Mouse (Mus musculus) kidney, adult 2 months (tissue): ENCODE measurements around the gene Fabp2. TPM values are rescaled to one million over a fixed set of nuclear protein-coding genes. Genes with fewer than 3 reads are reported as not detected.

ENCODE experiments used
- DNase-seq: peaks from one replicate; pipeline ENCODE4 v3.0.0; 2021
- H3K27ac ChIP-seq: fragments of 200-500 bp; 2 replicates; pipeline ENCODE4 v1.5.1; 2012; ENCODE audit warnings: low read depth, low read length, control low read depth, inconsistent platforms; ENCODE audit not compliant: insufficient read depth
- H3K27me3 ChIP-seq: fragments of 200-500 bp; replicated peaks from 2 replicates; pipeline ENCODE4 v1.6.1; 2012; ENCODE audit warnings: mild to moderate bottlenecking, moderate library complexity, low read length, inconsistent platforms; ENCODE audit not compliant: control insufficient read depth, insufficient read depth
- H3K36me3 ChIP-seq: fragments of 200-500 bp; 2 replicates; pipeline ENCODE4 v1.6.1; 2012; ENCODE audit warnings: mild to moderate bottlenecking, moderate library complexity, low read length, inconsistent platforms; ENCODE audit not compliant: control insufficient read depth, insufficient read depth
- H3K4me1 ChIP-seq: fragments of 200-500 bp; 2 replicates; pipeline ENCODE4 v1.6.1; 2011; ENCODE audit warnings: low read length; ENCODE audit not compliant: control insufficient read depth, insufficient read depth
- H3K4me3 ChIP-seq: fragments of 200-500 bp; 2 replicates; pipeline ENCODE4 v1.5.1; 2011; ENCODE audit warnings: mild to moderate bottlenecking, low read depth, low read length, control low read depth; ENCODE audit not compliant: insufficient read depth
- CTCF ChIP-seq: fragments of 200-500 bp; conservative IDR thresholded peaks from 2 replicates; pipeline ENCODE4 v1.5.1; 2011; ENCODE audit warnings: low read depth, mild to moderate bottlenecking, control low read depth, low read length, moderate library complexity, mixed read lengths; ENCODE audit not compliant: insufficient read depth, insufficient read length
- POLR2A ChIP-seq: fragments of 200-500 bp; IDR thresholded peaks from one replicate; pipeline ENCODE4 v1.6.1; 2011; ENCODE audit warnings: low read depth, low read length, control low read depth
- WGBS: fragments of 180-500 bp; shearing (Covaris S2); methylation state at CpG from one replicate; pipeline ENCODE4 v1.1.7; 2018; 5-methylcytosine and 5-hydroxymethylcytosine counted together
- polyA plus RNA-seq: library from polyadenylated mRNA; depleted of rRNA; stranded (reverse); fragments of >200 nt; gene quantifications from 2 replicates; pipeline ENCODE4 v1.2.3, GENCODE M21; 2012

Gene Fabp2
- polyA plus RNA-seq, 1 experiment: not detected

- TF ChIP-seq POLR2A: no peak
- TF ChIP-seq CTCF: no peak
- H3K27me3 ChIP-seq: no peaks in the 10 kb centered on the region; the same call in 1 of the 2 replicates
- no peak overlapping the region for H3K27ac ChIP-seq
- WGBS: 77% methylated on average over 1 of the region's 1 CpGs
- H3K4me1 ChIP-seq: no peaks in the 10 kb centered on the region
- no peak for DNase-seq
- no peaks in the 10 kb centered on the region for H3K36me3 ChIP-seq
- no peak overlapping the region for H3K4me3 ChIP-seq
These were observed 23.3 kb upstream of the Fabp2 start for GRCm38 (mm10) chr3:122871596-122871995.

GRCm38 (mm10) chr3:122876870-122877269 lies 18.0 kb upstream of the Fabp2 start:
- H3K36me3 ChIP-seq: no peaks in the 10 kb centered on the region
- no peak overlapping the region for H3K27ac ChIP-seq
- no peak for TF ChIP-seq CTCF
- TF ChIP-seq POLR2A: no peak
- H3K27me3 ChIP-seq: no peaks in the 10 kb centered on the region
- WGBS: 70% methylated on average over 2 of the region's 2 CpGs
- no peak for DNase-seq
- no peaks in the 10 kb centered on the region for H3K4me1 ChIP-seq
- H3K4me3 ChIP-seq: no peak overlapping the region

- Histone ChIP-seq H3K4me1 (no peaks in the 10 kb centered on the region), H3K27me3 (no peaks in the 10 kb centered on the region), H3K4me3 (no peak overlapping the region), H3K27ac (no peak overlapping the region), H3K36me3 (no peaks in the 10 kb centered on the region)
- TF ChIP-seq CTCF (no peak), POLR2A (no peak)
- WGBS: 94% methylated on average over 3 of the region's 3 CpGs
- no peak for DNase-seq
These were observed 17.3 kb upstream of the Fabp2 start for GRCm38 (mm10) chr3:122877543-122877942.

- H3K4me1 ChIP-seq: no peaks in the 10 kb centered on the region
- DNase-seq: no peak
- H3K4me3 ChIP-seq: no peak overlapping the region
- 81% methylated on average over 8 of the region's 8 CpGs for WGBS
- no peaks in the 10 kb centered on the region for H3K27me3 ChIP-seq
- no peak for TF ChIP-seq CTCF
- TF ChIP-seq POLR2A: no peak
- H3K36me3 ChIP-seq: no peaks in the 10 kb centered on the region
- H3K27ac ChIP-seq: no peak overlapping the region
These were observed 16.1 kb upstream of the Fabp2 start for GRCm38 (mm10) chr3:122878705-122879315.

- no peaks in the 10 kb centered on the region for H3K27me3 ChIP-seq
- WGBS: 77% methylated on average over 4 of the region's 4 CpGs
- no peaks in the 10 kb centered on the region for H3K36me3 ChIP-seq
- H3K27ac ChIP-seq: no peak overlapping the region
- DNase-seq: no peak
- TF ChIP-seq CTCF (no peak), POLR2A (no peak)
- no peaks in the 10 kb centered on the region for H3K4me1 ChIP-seq
- no peak overlapping the region for H3K4me3 ChIP-seq
These were observed 7.2 kb upstream of the Fabp2 start for GRCm38 (mm10) chr3:122887505-122888301.

GRCm38 (mm10) chr3:122888371-122888819 lies 6.5 kb upstream of the Fabp2 start:
- Histone ChIP-seq H3K27me3 (no peaks in the 10 kb centered on the region), H3K27ac (no peak overlapping the region), H3K4me3 (no peak overlapping the region), H3K36me3 (no peaks in the 10 kb centered on the region), H3K4me1 (no peaks in the 10 kb centered on the region)
- no peak for DNase-seq
- WGBS: 82% methylated on average over 5 of the region's 5 CpGs
- no peak for TF ChIP-seq POLR2A
- TF ChIP-seq CTCF: no peak

- TF ChIP-seq POLR2A (no peak), CTCF (no peak)
- Histone ChIP-seq H3K27me3 (no peaks in the 10 kb centered on the region), H3K27ac (no peak overlapping the region), H3K4me1 (no peaks in the 10 kb centered on the region), H3K4me3 (no peak overlapping the region), H3K36me3 (no peaks in the 10 kb centered on the region)
- WGBS: 67% methylated on average over 11 of the region's 11 CpGs
- DNase-seq: no peak
These were observed 388 bp downstream of the Fabp2 start for GRCm38 (mm10) chr3:122895189-122895731.
